Mouse (Mus musculus) cerebellum, adult 11-12 months (tissue): ENCODE results near the gene C1ra.
"Not testable (repeated sequence)": the region's sequence is repeated elsewhere in the genome, so short reads cannot be mapped to it uniquely, and the experiment has no call there.

Source experiments
- DNase-seq: peaks from one replicate; pipeline ENCODE4 v3.0.0; 2022

C1ra gene

GRCm38 (mm10) chr6:124487509-124487908 lies 24.7 kb upstream of the C1ra start:
- no peak for DNase-seq

GRCm38 (mm10) chr6:124488952-124489351 lies 23.3 kb upstream of the C1ra start:
- no peak for DNase-seq

GRCm38 (mm10) chr6:124491427-124491826 lies 20.8 kb upstream of the C1ra start:
- DNase-seq = no peak

DNA sequence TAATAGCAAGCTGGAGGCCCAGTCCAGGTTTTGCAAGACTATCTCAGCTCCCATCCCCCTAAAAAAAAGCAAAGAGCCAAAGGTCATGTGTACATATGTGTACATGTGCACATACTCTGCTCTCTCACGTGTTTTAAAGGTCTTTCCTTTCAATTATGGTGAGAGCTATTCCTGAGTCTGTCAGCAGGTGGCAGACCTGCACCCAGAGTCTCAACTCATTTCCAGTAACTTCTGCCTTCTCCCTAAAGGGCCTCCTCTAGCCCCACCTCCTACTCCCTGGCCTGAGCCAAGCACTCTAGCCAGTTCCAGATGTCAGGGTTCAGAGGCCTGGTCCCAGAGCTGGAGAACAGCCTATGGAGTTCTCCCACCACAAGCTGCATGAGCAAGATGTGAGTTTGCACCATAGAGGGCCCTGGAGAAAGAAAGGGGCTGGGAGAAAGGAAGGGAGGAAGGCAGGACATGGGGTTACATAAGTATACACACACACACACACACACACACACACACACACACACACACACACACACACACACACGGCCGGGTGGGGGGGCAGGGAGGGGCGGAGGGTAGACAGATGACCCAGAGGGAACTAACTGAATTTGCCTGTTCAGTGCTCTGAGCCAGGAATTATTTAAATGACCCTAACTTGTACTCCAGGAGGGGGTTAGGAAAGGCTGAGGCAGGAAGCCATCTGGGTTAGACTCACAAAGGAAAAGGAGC lies 19.2 kb upstream of the C1ra start, which contains the start of gene C1rl:
C1rl (plus strand) TSS at position 272 of the 720 bp plus-strand sequence.
- DNase-seq = peak; percentile 63

GRCm38 (mm10) chr6:124493886-124494285 lies 18.3 kb upstream of the C1ra start:
- DNase-seq = no peak

DNA sequence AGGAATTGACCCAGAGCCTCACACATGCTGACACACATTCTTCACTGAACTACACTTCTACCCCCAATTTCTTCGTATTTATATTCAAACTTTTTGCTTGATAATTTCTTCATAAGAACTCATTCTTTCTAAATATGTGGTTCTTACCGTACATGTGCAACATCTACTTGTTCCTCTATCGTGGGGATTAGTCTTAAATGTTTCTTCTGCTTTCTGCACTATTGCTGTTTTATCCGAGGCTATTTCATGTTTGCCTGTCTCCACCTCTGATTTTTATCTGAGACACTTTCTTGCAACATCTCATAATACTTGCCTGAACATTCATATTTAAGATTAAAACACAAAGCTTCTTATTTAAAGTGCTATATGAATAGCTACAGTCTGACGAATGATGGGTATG lies 16.2 kb upstream of the C1ra start:
- DNase-seq = no peak

DNA sequence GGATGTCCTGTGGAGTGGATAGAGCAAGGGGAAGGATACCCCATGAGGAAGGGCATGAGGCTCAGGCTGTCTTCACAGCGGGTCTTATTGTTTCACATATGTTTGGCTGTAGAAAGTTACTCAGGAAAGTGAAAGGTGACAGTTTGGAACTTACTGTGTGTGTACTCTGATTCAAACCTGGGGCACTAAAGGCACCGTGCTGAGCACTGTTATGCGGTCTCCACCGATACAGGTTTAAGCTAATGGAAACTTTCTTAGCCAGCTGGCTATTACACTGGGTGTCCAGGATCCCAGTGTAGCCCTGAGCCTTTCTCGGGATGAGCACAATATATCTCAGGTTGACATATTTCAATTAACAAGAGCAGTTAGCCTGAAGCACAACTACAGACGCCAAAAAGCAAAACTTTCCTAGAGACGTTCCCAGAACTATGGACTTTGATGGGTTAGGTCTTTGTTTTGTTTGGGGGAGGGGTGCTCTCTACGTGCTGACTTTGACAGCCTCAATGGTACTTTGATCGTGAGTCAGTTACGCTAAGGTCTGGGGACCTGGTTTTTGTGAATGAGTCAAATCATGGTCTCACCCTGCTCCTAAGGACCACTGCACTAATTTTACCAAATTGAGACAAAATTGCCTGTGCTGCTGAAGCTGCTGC lies 12.2 kb upstream of the C1ra start:
- no peak for DNase-seq

DNA sequence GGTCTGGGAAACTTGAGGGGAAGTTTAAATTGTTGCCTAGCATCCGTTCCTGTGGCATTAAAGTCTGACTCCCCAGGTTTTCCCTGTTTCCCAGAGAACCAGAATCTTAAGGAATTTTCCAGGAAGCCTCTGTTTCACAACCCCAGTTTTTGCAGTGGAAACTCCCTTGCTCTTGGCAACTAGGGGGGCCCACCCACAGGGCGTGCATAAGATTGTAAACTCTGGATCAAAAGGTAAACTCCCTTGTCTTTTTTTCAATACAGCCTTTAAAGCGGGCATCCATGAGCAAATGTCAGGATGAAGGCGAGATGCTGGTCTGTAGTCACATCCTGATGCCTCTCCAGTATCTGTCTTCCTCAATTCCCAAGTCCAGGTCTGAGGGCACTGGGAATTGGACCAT lies 10.7 kb upstream of the C1ra start:
- no peak for DNase-seq

DNA sequence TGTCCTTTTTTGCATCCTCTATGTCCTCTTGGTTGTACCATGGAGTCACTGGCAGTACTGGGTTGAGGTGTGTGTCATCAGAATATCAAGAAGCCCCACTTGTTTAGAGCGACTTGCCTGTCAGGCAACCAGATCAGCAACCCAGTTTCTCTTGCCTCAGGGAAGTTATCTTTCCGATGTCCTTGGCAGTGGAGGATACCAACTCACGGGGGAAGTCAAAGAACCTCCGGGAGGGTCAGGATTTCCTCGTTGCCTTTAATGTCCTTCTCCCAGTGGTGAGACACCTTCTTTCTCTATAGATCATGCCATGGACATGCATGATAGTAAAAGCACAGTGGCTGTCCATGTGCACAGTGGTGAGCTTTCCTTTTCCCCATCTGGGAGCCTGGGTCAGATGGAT lies 10.2 kb upstream of the C1ra start:
- DNase-seq = no peak

- no peak for DNase-seq
These were observed 7.2 kb upstream of the C1ra start for GRCm38 (mm10) chr6:124505028-124505427.

DNA sequence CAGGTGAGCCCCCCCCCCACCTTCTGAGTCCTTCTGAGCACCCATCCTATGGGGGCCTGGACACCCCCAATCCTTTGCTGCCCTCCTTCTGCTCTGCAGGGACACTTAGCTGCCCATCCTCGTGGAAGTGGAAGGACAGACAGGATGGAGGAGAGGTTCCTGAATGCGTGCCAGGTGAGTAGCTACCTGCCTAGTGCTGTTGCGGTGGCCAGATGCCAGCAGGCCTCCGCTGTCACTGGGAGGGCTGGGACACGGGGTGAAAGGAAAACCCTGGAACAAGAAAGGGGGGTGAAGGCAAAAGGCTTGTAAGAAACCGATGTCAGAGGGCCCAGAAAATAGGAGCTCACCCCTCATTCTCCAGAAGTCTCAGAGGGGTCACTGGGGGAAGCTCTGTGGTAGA lies 5.2 kb upstream of the C1ra start:
- peak; percentile 62 for DNase-seq

DNA sequence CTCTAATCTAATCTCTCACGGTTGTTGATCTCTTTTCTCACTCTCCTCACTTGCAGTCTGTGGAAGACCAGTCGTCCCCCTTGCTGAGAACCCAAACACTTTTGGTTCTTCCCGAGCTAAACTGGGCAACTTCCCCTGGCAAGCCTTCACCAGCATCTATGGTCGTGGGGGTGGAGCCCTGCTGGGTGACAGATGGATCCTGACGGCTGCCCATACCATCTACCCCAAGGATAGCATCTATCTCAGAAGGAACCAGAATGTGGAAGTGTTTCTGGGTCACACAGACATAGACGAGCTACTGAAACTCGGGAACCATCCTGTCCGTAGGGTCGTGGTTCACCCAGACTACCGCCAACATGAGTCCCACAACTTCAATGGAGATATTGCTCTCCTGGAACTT lies 3.9 kb upstream of the C1ra start:
- peak; percentile 82 for DNase-seq

DNA sequence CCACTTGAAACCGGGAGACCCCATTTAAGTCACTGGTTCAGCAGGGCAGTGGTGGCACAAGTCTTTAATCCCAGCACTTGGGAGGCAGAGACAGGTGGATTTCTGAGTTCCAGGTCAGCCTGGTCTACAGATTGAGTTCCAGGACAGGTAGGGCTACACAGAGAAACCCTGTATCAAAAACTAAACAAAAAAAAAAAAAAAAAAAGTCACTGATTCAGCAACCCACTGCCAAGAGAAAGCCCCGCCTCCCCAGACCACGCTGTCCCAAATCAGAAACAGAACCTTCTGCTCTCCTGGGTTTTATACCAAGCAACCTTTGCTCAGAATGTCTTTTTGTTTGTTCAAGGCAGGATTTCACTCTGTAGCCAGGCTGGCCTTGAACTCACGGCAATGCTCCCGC lies 3.0 kb upstream of the C1ra start:
- not testable (repeated sequence) for DNase-seq

- no peak for DNase-seq
These were observed 269 bp upstream of the C1ra start for GRCm38 (mm10) chr6:124511936-124512335.

DNA sequence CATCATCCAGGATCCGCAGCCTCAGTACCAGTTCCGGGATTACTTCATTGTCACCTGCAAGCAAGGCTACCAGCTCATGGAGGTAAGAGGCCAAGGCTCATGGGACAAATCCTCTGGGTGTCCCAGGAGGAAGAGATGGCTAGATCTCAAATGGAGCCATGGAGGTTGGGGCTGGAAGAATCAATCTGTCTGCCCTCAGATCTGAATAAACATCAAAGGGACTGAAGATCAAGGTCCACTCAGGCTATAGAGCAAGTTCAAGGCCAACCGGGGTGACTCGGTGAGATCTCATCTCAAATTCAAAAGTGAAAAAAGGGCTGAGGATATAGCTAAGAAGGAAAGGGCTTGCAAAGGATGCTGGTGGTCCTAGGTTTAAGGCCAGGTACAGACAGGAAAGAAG lies 5.5 kb downstream of the C1ra start:
- not testable (repeated sequence) for DNase-seq

DNA sequence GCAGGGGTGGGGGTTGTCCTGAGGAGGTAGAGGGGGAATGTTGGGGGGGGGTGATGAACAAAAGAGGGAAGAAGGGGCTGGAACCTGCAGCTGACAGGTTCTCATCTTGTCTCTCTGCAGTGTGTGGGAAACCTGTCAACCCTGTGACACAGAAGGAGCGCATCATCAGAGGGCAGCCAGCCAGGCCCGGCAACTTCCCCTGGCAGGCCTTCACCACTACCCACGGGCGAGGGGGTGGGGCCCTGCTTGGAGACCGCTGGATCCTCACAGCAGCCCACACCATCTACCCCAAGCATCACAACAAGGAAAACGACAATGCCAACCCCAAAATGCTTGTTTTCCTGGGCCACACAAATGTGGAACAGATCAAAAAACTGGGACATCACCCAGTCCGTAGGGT lies 9.9 kb downstream of the C1ra start:
- not testable (repeated sequence) for DNase-seq

GRCm38 (mm10) chr6:124527881-124528280 lies 15.7 kb downstream of the C1ra start:
- DNase-seq = no peak

DNA sequence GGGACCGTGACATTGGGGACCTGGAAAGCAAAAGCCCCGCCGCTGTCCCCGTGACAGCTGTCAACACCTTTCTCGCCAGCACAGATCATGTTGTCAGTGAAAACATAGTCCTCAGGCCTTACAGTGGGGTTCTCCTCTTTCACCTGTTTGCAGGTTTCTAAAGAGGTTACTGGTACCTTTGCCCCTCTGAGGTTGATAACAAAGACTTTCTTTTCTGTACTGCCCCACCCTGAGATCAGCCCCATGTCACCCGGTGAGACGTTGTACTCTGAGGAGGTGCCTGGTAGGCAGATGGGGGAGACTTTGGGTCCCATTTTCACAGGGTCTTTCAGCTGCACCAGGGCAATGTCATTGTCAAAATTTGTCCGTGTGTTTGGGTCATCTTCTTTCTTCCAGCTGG lies 18.9 kb downstream of the C1ra start:
- DNase-seq = no peak

DNA sequence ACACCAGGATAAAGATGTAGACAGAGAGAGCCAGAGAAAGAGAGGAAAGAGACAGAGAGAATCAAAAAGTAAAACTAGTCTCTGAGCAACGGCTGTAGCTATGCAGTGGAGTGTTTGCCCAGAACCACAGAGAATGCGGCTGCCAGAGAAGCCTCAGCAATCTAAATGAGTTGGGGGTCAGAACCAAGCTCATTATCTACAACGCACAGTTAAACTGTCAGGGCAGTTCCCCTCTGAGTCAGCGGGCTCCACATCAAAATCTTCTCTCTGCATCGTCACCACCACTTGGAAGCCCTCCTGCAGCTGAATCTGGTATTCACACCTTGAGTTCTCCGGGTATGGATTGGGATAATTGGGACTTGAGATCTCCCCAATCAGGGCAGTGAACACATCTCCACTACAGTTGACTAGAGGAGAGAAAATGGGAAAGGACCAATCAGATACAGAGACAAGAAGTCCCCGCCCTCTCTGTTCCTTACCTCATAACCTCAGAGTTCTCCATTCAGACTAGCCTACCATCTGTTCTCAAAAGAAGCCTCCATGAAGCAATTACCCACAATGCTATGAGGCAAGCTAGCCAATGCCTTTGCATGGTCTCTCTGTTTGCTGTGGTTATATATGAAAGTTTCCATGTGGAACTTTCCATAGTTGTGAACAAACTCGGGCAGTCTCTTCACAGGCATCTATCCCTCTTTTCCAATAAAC lies 24.1 kb downstream of the C1ra start:
- DNase-seq = not testable (repeated sequence)

DNA sequence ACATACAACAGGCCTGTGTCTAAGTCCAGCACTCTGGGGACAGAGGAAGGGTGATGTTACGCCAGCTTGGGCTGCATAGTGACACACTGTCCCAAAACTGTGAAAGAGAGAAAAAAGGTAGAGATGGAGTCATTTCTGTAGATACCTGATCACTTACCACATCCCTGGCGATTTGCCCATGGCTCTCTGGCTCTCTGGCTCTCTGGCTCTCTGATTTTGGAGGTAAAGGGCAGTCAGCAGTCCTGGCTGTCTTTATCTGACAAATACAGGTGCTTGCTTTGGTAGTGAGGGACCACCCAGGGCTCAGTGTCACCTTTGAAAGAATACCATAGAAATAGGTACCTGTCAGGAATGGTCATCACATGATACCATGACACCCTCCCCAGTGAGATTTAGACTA lies 29.0 kb downstream of the C1ra start:
- not testable (repeated sequence) for DNase-seq

DNA sequence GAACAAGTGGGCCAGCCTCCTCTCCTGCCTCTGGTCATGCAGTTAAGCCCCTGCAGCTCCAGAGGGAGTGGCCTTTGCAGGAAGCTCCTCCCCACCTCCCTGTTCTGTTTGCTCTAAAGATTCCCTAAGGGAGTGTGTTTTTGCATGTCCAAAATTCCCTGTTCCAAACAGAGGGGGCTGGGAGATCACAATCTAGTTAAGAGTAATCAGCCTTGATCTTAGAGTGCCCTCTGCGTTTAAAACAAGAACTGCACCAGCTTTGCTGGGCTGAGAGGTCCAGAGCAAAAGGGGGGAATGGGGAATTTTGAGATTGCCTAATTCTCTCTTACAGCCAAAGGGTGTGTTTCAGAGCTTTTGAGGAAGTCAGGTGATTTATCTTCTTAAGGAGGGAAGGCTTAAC lies 30.1 kb downstream of the C1ra start, which contains the start of gene C1s1:
C1s1 (minus strand) TSS at position 76 of the 400 bp plus-strand sequence.
- DNase-seq = peak; percentile 9

GRCm38 (mm10) chr6:124544466-124544865 lies 32.3 kb downstream of the C1ra start:
- no peak for DNase-seq

GRCm38 (mm10) chr6:124545425-124545824 lies 33.2 kb downstream of the C1ra start:
- DNase-seq = no peak

DNA sequence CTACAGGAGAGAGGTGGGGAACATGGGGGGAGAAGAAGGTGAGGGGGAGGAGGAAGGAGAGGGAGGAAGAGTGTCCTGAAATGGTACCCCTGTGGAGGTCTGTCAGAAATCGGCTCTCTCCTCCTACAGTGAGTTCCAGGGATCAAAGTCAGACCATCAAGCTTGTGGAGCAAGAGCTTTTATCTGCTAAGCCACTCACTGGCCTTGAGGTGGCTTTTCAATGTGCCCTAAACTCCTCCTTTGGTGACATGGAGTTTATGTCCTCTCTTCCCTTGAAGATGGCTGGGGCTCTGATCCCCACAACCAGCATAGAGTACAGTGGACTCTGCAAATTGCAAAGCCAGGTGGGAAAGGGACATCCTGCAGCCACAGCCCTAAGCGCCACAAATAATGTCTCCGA lies 35.8 kb downstream of the C1ra start:
- not testable (repeated sequence) for DNase-seq
